ENCODE assay signal across 24 mouse cellular contexts in genomic region chr15:93821236-93821635, GRCm38 (mm10).
"Had no signal": no experiment of that assay in that cellular context is flagged by ENCODE, and none has a peak within 500 bp of the region (broad histone marks: within the 10 kb centered on the region; RNA-seq: fewer than 3 reads in every experiment).

No protein-coding gene starts in this region.

- H3K4me1 ChIP-seq: liver, embryonic 12.5 days had no signal

- H3K4me2 ChIP-seq: forebrain, embryonic 15.5 days; heart, embryonic 11.5 days; heart, embryonic 13.5 days; heart, embryonic 15.5 days; hindbrain, embryonic 15.5 days; limb, embryonic 13.5 days; limb, embryonic 15.5 days; liver, embryonic 12.5 days had no signal

- H3K9me3 ChIP-seq: forebrain, embryonic 15.5 days; heart, embryonic 13.5 days; heart, embryonic 15.5 days; hindbrain, embryonic 15.5 days; limb, embryonic 13.5 days; limb, embryonic 15.5 days; liver, embryonic 12.5 days had no signal

- H3K27me3 ChIP-seq: forebrain, embryonic 15.5 days; heart, embryonic 13.5 days; heart, embryonic 15.5 days; hindbrain, embryonic 13.5 days; hindbrain, embryonic 15.5 days; limb, embryonic 13.5 days; limb, embryonic 15.5 days; liver, embryonic 12.5 days had no signal

- DNase-seq: forebrain, postnatal 0 days; gastrocnemius, postnatal 14 days; gastrocnemius, postnatal 36 days; heart, adult 11 months; heart, adult 2 months; heart, postnatal 14 days; heart, postnatal 36 days; layer of hippocampus, adult 9-11 months; layer of hippocampus, postnatal 36 days; left cerebral cortex, postnatal 4 days; lung, adult 18-20 months had no signal

- H3K27ac ChIP-seq: forebrain, embryonic 15.5 days; heart, adult 2 months; heart, embryonic 13.5 days; heart, embryonic 15.5 days; hindbrain, embryonic 15.5 days; hindbrain, postnatal 0 days; kidney, postnatal 0 days; limb, embryonic 13.5 days; limb, embryonic 15.5 days; liver, embryonic 12.5 days; liver, embryonic 14.5 days had no signal

- H3K36me3 ChIP-seq: forebrain, embryonic 15.5 days; heart, embryonic 13.5 days; heart, embryonic 15.5 days; hindbrain, embryonic 13.5 days; hindbrain, embryonic 15.5 days; limb, embryonic 13.5 days; limb, embryonic 15.5 days; liver, embryonic 12.5 days had no signal

- ATAC-seq: forebrain, embryonic 15.5 days; forebrain, postnatal 0 days; hindbrain, postnatal 0 days; intestine, embryonic 16.5 days; liver, embryonic 12.5 days had no signal

- H3K4me3 ChIP-seq: forebrain, embryonic 15.5 days; heart, adult 2 months; heart, embryonic 13.5 days; heart, embryonic 15.5 days; hindbrain, embryonic 13.5 days; hindbrain, embryonic 15.5 days; limb, embryonic 13.5 days; limb, embryonic 15.5 days; liver, embryonic 12.5 days had no signal

- H3K9ac ChIP-seq: forebrain, embryonic 15.5 days; forebrain, postnatal 0 days; heart, embryonic 13.5 days; heart, embryonic 15.5 days; hindbrain, embryonic 13.5 days; hindbrain, embryonic 15.5 days; limb, embryonic 13.5 days; limb, embryonic 15.5 days; liver, embryonic 12.5 days; liver, embryonic 14.5 days had no signal
